Mouse (Mus musculus): ENCODE results near the gene Timm13.

GRCm38 (mm10) chr10:80948570-80948969 lies 47.8 kb upstream of the Timm13 start:
- TF ChIP-seq POLR2A (IDR thresholded peaks at IDR 0.05; ENCODE audit: control insufficient read depth, extremely low read depth, insufficient read depth, low read length, poor library complexity), result no peak
- TF ChIP-seq CTCF (IDR thresholded peaks at IDR 0.05; ENCODE audit: borderline replicate concordance, control insufficient read depth, extremely low read depth, insufficient read depth, low read length, poor library complexity), result no peak
